Mouse (Mus musculus) C2C12 (cell line): Measurements from ENCODE around the gene Paqr5.

Experiments
- CTCF ChIP-seq: IDR thresholded peaks from one replicate; pipeline ENCODE4 v1.5.1; 2011; ENCODE audit not compliant: control insufficient read depth, insufficient read depth, insufficient read length
- MAX ChIP-seq: IDR thresholded peaks from one replicate; pipeline ENCODE4 v1.6.1; 2011; ENCODE audit warnings: mild to moderate bottlenecking, control low read depth
- MYOD1 ChIP-seq: IDR thresholded peaks from one replicate; pipeline ENCODE4 v1.6.1; 2011; ENCODE audit warnings: low read depth; ENCODE audit not compliant: control insufficient read depth, insufficient read length
- MYOG ChIP-seq: IDR thresholded peaks from one replicate; pipeline ENCODE4 v1.6.1; 2011; ENCODE audit not compliant: control insufficient read depth, insufficient read length; ENCODE audit errors: extremely low read depth
- USF1 ChIP-seq: IDR thresholded peaks from one replicate; pipeline ENCODE4 v1.6.1; 2011; ENCODE audit warnings: low read depth, mild to moderate bottlenecking, control low read depth, moderate library complexity

DNA sequence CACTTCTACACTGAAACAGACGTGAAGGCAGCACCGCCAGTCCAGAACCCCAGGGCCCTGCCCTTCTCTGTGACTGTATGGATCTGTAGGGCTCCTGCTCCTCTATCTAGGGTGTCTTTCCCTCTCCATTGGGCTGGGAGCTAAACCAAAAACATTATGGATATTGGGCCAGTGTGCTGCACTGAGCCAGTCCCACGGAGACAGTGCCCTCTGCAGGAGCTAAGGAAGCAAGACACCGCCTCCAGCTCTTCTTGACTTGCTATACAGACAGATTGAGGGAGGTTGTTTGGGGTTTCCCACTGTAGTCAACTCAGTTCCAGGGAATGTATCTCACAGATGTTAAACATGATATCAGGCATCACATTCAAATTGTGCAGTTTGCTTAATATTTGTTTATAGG, 24.1 kb upstream of the Paqr5 start:
- TF ChIP-seq CTCF (no peak), MYOD1 (no peak), USF1 (no peak), MAX (no peak), MYOG (no peak)
